Mouse (Mus musculus) naive thymus-derived CD4-positive, alpha-beta T cell, adult 2 months (primary cell): ENCODE measurements around the gene Gpr180.

Experiments
- DNase-seq: peaks from one replicate; pipeline ENCODE4 v3.0.0-alpha.2; 2011; ENCODE audit warnings: low read depth

The Gpr180 gene

GRCm38 (mm10) chr14:118209642-118210041 lies 72.7 kb downstream of the Gpr180 start:
- no peak for DNase-seq

DNA sequence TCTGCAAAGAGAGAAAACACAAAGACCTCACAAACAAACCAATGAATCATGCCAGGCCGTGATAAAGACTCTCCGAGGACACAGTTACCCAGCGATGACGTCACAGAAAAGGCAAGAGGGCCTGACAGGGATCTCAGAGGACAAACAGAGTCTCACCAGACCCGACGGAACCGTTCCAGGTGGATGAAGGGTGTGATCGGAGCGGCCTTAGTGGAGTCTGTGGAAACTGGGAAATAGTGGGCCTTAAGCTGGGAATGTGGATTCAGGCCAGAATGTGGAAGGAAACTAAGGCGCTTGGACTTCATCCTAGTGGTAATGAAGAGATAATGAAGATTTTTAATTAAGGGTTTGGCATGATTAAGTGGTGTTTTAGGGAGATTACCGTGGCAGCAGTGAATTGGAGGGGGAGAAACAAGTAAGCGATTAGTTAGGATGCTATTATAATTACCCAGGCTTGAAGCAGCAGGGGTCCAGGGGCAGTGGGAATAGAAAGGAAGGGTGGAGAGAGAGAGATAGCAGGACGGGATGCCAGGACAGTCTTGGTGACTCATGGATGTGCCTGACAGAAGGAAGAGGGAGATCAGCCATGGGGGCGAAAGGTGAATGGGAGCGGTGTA lies 75.3 kb downstream of the Gpr180 start:
- DNase-seq = no peak
